ENCODE assay signal across 7 mouse cellular contexts in the genomic region with DNA sequence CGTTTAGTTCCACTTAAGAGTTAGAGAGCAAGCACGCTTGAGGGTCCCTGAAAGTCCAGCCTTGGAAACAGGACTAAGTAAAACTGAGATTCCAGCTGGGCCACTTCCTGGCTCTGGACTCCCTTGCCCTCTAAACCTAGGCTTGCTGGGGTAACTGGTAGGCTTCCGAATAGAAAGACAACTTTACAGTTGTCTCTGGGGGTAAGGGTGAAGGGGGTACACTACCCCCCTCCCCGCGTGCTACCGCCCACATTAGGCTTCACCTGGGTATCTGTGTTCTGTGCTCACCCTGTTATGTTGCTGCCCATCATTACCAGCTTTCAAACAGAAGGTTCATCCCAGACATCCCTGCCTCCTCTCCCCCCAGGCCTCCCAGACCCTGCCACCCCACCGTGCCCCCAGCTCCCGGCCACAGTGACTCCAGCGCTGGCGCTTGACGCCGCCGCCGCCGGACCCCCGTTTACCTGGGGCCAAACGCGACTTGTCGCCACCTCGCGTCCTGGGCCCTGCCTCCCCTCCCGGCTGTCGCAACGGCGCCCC. TPM values are rescaled to one million over a fixed set of nuclear protein-coding genes. Genes with fewer than 3 reads are reported as not detected.
A peak's percentile ranks its signal among the peaks of the same experiment; 100 is the strongest.
DNase-seq lines count a peak whose midpoint lies in the region; ATAC-seq and TF ChIP-seq lines count a peak whose summit lies in the region.

No protein-coding gene starts in this region.

- H3K27me3 ChIP-seq in lung, embryonic 15.5 days, result peaks cover 40% of the 10 kb centered on the region
- H3K27me3 ChIP-seq in forebrain, embryonic 14.5 days (replicated peaks; ENCODE audit: control insufficient read depth, insufficient read depth, low read length), result peaks cover 21% of the 10 kb centered on the region; the same call in 1 of the 2 replicates
- H3K27me3 ChIP-seq in limb, embryonic 12.5 days, result peaks cover 72% of the 10 kb centered on the region

- ATAC-seq in lung, embryonic 15.5 days (ENCODE audit: borderline replicate concordance, extremely low read depth, low FRiP score, low TSS enrichment), result peak; percentile 17; the same call in 1 of the 2 replicates
- peak; percentile 19 for ATAC-seq in forebrain, embryonic 14.5 days
- no peak for ATAC-seq in limb, embryonic 12.5 days (ENCODE audit: insufficient number of reproducible peaks, insufficient read depth, low FRiP score, low TSS enrichment, low read depth)

- H3K4me3 ChIP-seq in lung, embryonic 15.5 days, result peak overlapping the region; percentile 84
- H3K4me3 ChIP-seq in forebrain, embryonic 14.5 days (ENCODE audit: low read depth, low read length), result peak overlapping the region; percentile 74
- peak overlapping the region; percentile 85 for H3K4me3 ChIP-seq in limb, embryonic 12.5 days (replicated peaks)
- peak overlapping the region; percentile 97 for H3K4me3 ChIP-seq in olfactory bulb, adult 2 months (ENCODE audit: insufficient read depth, low read depth, low read length)

- peak overlapping the region; percentile 77 for H3K9ac ChIP-seq in lung, embryonic 15.5 days
- peak overlapping the region; percentile 89 for H3K9ac ChIP-seq in forebrain, embryonic 14.5 days (ENCODE audit: low read length)
- H3K9ac ChIP-seq in limb, embryonic 12.5 days (replicated peaks), result peak overlapping the region; percentile 90

- H3K36me3 ChIP-seq in lung, embryonic 15.5 days, result no peaks in the 10 kb centered on the region
- H3K36me3 ChIP-seq in forebrain, embryonic 14.5 days (ENCODE audit: control insufficient read depth, insufficient read depth, low read length), result no peaks in the 10 kb centered on the region
- no peaks in the 10 kb centered on the region for H3K36me3 ChIP-seq in limb, embryonic 12.5 days

- WGBS in lung, embryonic 15.5 days, result 5% methylated on average over 25 of the region's 25 CpGs
- 5% methylated on average over 24 of the region's 25 CpGs for WGBS in forebrain, embryonic 14.5 days
- WGBS in limb, embryonic 12.5 days, result 8% methylated on average over 25 of the region's 25 CpGs
- WGBS in olfactory bulb, adult 2 months, result 7% methylated on average over 25 of the region's 25 CpGs

- no peaks in the 10 kb centered on the region for H3K9me3 ChIP-seq in lung, embryonic 15.5 days
- H3K9me3 ChIP-seq in forebrain, embryonic 14.5 days (replicated peaks; ENCODE audit: control insufficient read depth, low read length), result no peaks in the 10 kb centered on the region
- H3K9me3 ChIP-seq in limb, embryonic 12.5 days, result no peaks in the 10 kb centered on the region

- peaks cover 14% of the 10 kb centered on the region for H3K4me1 ChIP-seq in lung, embryonic 15.5 days
- peaks cover 14% of the 10 kb centered on the region for H3K4me1 ChIP-seq in forebrain, embryonic 14.5 days (ENCODE audit: control insufficient read depth, insufficient read depth, low read length)
- peaks cover 17% of the 10 kb centered on the region for H3K4me1 ChIP-seq in limb, embryonic 12.5 days (replicated peaks)
- peaks cover 12% of the 10 kb centered on the region for H3K4me1 ChIP-seq in olfactory bulb, adult 2 months (ENCODE audit: control insufficient read depth, insufficient read depth, low read length)

- no peak for TF ChIP-seq CTCF in olfactory bulb, adult 2 months (IDR thresholded peaks at IDR 0.05; ENCODE audit: insufficient read depth, low read depth, low read length)

- no peak for TF ChIP-seq POLR2A in olfactory bulb, adult 2 months (IDR thresholded peaks at IDR 0.05; ENCODE audit: insufficient read depth, low read depth, low read length)

- no peak for DNase-seq in lung, postnatal 14 days
- DNase-seq in forebrain, embryonic 14.5 days (ENCODE audit: low spot score), result no peak
- no peak for DNase-seq in urinary bladder, postnatal 25 days (ENCODE audit: low spot score)
- DNase-seq in embryo, embryonic 9.5 days (ENCODE audit: extremely low spot score), result no peak

- H3K27ac ChIP-seq in lung, embryonic 15.5 days, result peak overlapping the region; percentile 19; the same call in 1 of the 2 replicates
- H3K27ac ChIP-seq in forebrain, embryonic 14.5 days (ENCODE audit: low read depth, low read length), result peak overlapping the region; percentile 90
- H3K27ac ChIP-seq in limb, embryonic 12.5 days, result no peak overlapping the region
- peak overlapping the region; percentile 95 for H3K27ac ChIP-seq in olfactory bulb, adult 2 months (ENCODE audit: insufficient read depth, low read depth, low read length)

- peak overlapping the region; percentile 89 for H3K4me2 ChIP-seq in lung, embryonic 15.5 days
- peak overlapping the region; percentile 85 for H3K4me2 ChIP-seq in forebrain, embryonic 14.5 days (ENCODE audit: low read length)
- H3K4me2 ChIP-seq in limb, embryonic 12.5 days, result peak overlapping the region; percentile 94

RNA-seq across cellular contexts. Expression of gene Gpr27, which starts 0.7 kb away (rescaled TPM):
- polyA plus RNA-seq in lung, embryonic 15.5 days (2015; fragmentation: Nextera tagmentation; extraction: Ambion mirVana), result 4.3 and 4.5 TPM in 2 replicates
- polyA plus RNA-seq in forebrain, embryonic 14.5 days (2014; fragmentation: Nextera tagmentation; extraction: Ambion mirVana), result 14.7 and 16.4 TPM in 2 replicates
- polyA plus RNA-seq in limb, embryonic 12.5 days (2016; fragmentation: Nextera tagmentation; extraction: Ambion mirVana), result 4.5 and 6.7 TPM in 2 replicates
- polyA plus RNA-seq in olfactory bulb, adult 2 months (2012; ENCODE audit: insufficient read depth, insufficient read length, low replicate concordance, missing spikeins), result not detected in 2 replicates

RNA-seq across cellular contexts. Expression of gene Gm20696, which starts 25.1 kb away (rescaled TPM):
- 3.5 and 3.8 TPM in 2 replicates for polyA plus RNA-seq in lung, embryonic 15.5 days (2015; fragmentation: Nextera tagmentation; extraction: Ambion mirVana)
- 0.99 and 2.3 TPM in 2 replicates for polyA plus RNA-seq in forebrain, embryonic 14.5 days (2014; fragmentation: Nextera tagmentation; extraction: Ambion mirVana)
- polyA plus RNA-seq in limb, embryonic 12.5 days (2016; fragmentation: Nextera tagmentation; extraction: Ambion mirVana), result 5.9 and 7.6 TPM in 2 replicates
- polyA plus RNA-seq in olfactory bulb, adult 2 months (2012; ENCODE audit: insufficient read depth, insufficient read length, low replicate concordance, missing spikeins), result not detected in 2 replicates

RNA-seq across cellular contexts. Expression of gene Eif4e3, which starts 25.2 kb away (rescaled TPM):
- polyA plus RNA-seq in lung, embryonic 15.5 days (2015; fragmentation: Nextera tagmentation; extraction: Ambion mirVana), result 26.6 and 27.6 TPM in 2 replicates
- polyA plus RNA-seq in forebrain, embryonic 14.5 days (2014; fragmentation: Nextera tagmentation; extraction: Ambion mirVana), result 8.8 and 9.5 TPM in 2 replicates
- 19.8 and 20.4 TPM in 2 replicates for polyA plus RNA-seq in limb, embryonic 12.5 days (2016; fragmentation: Nextera tagmentation; extraction: Ambion mirVana)
- not detected in 2 replicates for polyA plus RNA-seq in olfactory bulb, adult 2 months (2012; ENCODE audit: insufficient read depth, insufficient read length, low replicate concordance, missing spikeins)

RNA-seq across cellular contexts. Expression of gene Prok2, which starts 34.5 kb away (rescaled TPM):
- polyA plus RNA-seq in lung, embryonic 15.5 days (2015; fragmentation: Nextera tagmentation; extraction: Ambion mirVana), result 0.11 and 0.14 TPM in 2 replicates
- polyA plus RNA-seq in forebrain, embryonic 14.5 days (2014; fragmentation: Nextera tagmentation; extraction: Ambion mirVana), result 1.5 and 2.0 TPM in 2 replicates
- 0.65 and 0.72 TPM in 2 replicates for polyA plus RNA-seq in limb, embryonic 12.5 days (2016; fragmentation: Nextera tagmentation; extraction: Ambion mirVana)
- polyA plus RNA-seq in olfactory bulb, adult 2 months (2012; ENCODE audit: insufficient read depth, insufficient read length, low replicate concordance, missing spikeins), result not detected in 2 replicates
